Mouse (Mus musculus) c-Kit-positive CD71-positive TER-119-negative erythroid progenitor cells, embryonic 14.5 days (primary cell): Measurements from ENCODE around the gene Pnpla5.
"Not testable (repeated sequence)": the region's sequence is repeated elsewhere in the genome, so short reads cannot be mapped to it uniquely, and the experiment has no call there.

ENCODE experiments used
- DNase-seq: peaks from one replicate; pipeline ENCODE4 v3.0.0-alpha.2; 2013; ENCODE audit warnings: low read depth

Pnpla5 gene

GRCm38 (mm10) chr15:84123075-84123474 is at the start of gene Pnpla5:
Gene Pnpla5, minus strand, starts transcription at chr15:84123175.
- DNase-seq, result no peak

- DNase-seq, result no peak
These were observed 48.2 kb upstream of the Pnpla5 start for GRCm38 (mm10) chr15:84171166-84171565.

GRCm38 (mm10) chr15:84169511-84169910 is 46.5 kb upstream of the Pnpla5 start:
- no peak for DNase-seq

- no peak for DNase-seq
These were observed 45.5 kb upstream of the Pnpla5 start for GRCm38 (mm10) chr15:84168170-84169161.

- peak; percentile 86 for DNase-seq
These were observed 44.6 kb upstream of the Pnpla5 start, which contains the start of gene Pnpla3 for GRCm38 (mm10) chr15:84167600-84167999. Gene Pnpla3, plus strand, starts transcription at chr15:84167837.

- no peak for DNase-seq
These were observed 43.8 kb upstream of the Pnpla5 start for GRCm38 (mm10) chr15:84166818-84167217.

- no peak for DNase-seq
These were observed 38.9 kb upstream of the Pnpla5 start for GRCm38 (mm10) chr15:84161871-84162270.

- DNase-seq, result not testable (repeated sequence)
These were observed 34.6 kb upstream of the Pnpla5 start for GRCm38 (mm10) chr15:84157530-84157929.

GRCm38 (mm10) chr15:84156158-84156557 is 33.2 kb upstream of the Pnpla5 start:
- DNase-seq, result no peak

GRCm38 (mm10) chr15:84140929-84141328 is 18.0 kb upstream of the Pnpla5 start:
- no peak for DNase-seq

- DNase-seq, result no peak
These were observed 17.1 kb upstream of the Pnpla5 start for GRCm38 (mm10) chr15:84140109-84140508.

- DNase-seq, result no peak
These were observed 16.6 kb upstream of the Pnpla5 start for GRCm38 (mm10) chr15:84139592-84140005.

- no peak for DNase-seq
These were observed 13.8 kb upstream of the Pnpla5 start for GRCm38 (mm10) chr15:84136473-84137415.

- DNase-seq, result peak; percentile 31
These were observed 12.5 kb upstream of the Pnpla5 start for GRCm38 (mm10) chr15:84135472-84135871.

GRCm38 (mm10) chr15:84133440-84133839 is 10.5 kb upstream of the Pnpla5 start:
- no peak for DNase-seq

- no peak for DNase-seq
These were observed 9.0 kb upstream of the Pnpla5 start for GRCm38 (mm10) chr15:84131971-84132370.

GRCm38 (mm10) chr15:84131096-84131786 is 8.3 kb upstream of the Pnpla5 start:
- DNase-seq, result no peak

GRCm38 (mm10) chr15:84126871-84127270 is 3.9 kb upstream of the Pnpla5 start:
- no peak for DNase-seq

- DNase-seq, result no peak
These were observed 3.5 kb upstream of the Pnpla5 start for GRCm38 (mm10) chr15:84126447-84126846.

GRCm38 (mm10) chr15:84124086-84124485 is 1.1 kb upstream of the Pnpla5 start:
- no peak for DNase-seq

GRCm38 (mm10) chr15:84121036-84121435 is 1.9 kb downstream of the Pnpla5 start:
- DNase-seq, result no peak

- DNase-seq, result peak; percentile 7
These were observed 2.4 kb downstream of the Pnpla5 start for GRCm38 (mm10) chr15:84120612-84121011.
